Mouse (Mus musculus) small intestine, adult 2 months (tissue): ENCODE measurements around the gene Slc25a23.

Source experiments
- CTCF ChIP-seq: fragments of 200-500 bp; IDR thresholded peaks from 2 replicates; pipeline ENCODE4 v1.5.1; 2012; ENCODE audit warnings: low read depth, mild to moderate bottlenecking, control low read depth, inconsistent platforms, low read length, moderate library complexity, mixed read lengths; ENCODE audit not compliant: insufficient replicate concordance, insufficient read length; ENCODE audit errors: extremely low read depth
- POLR2A ChIP-seq: fragments of 200-500 bp; IDR thresholded peaks from 2 replicates; pipeline ENCODE4 v1.6.1; 2012; ENCODE audit warnings: low read depth, mild to moderate bottlenecking, control low read depth, inconsistent platforms, low read length, moderate library complexity

GRCm38 (mm10) chr17:57085970-57086757 lies 26.5 kb upstream of the Slc25a23 start:
- no peak for TF ChIP-seq CTCF
- TF ChIP-seq POLR2A, result no peak
